Mouse (Mus musculus): Measurements from ENCODE around the gene Olfr2.
"Not testable (repeated sequence)": the region's sequence is repeated elsewhere in the genome, so short reads cannot be mapped to it uniquely, and the experiment has no call there.

Gene Olfr2

GRCm38 (mm10) chr7:107005972-107006371 is at the start of gene Olfr2:
TSS of gene Olfr2 (minus strand) at chr7:107006072.
- DNase-seq (ENCODE audit: low spot score), result no peak

GRCm38 (mm10) chr7:107047578-107047977 is 41.7 kb upstream of the Olfr2 start:
- no peak for DNase-seq (ENCODE audit: low spot score)

DNA sequence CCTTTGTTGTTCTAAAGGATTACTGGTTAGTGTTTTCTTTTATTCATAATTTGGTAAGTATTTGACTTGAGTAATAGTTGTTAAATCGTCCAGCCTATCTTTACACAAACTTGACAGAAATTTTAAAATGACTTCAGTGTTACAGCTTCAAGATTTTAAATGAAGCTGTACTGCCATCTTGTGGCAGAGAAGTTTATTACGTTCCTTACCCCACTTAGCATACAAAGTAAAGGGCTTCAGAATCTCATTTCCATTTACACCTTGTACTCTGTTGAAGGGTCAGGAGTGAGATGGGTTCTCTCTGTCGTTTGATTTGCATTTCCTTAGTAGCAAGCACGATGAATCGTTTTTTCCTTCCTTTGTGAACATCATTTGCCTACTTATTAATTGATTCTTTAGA is 40.0 kb upstream of the Olfr2 start:
- no peak for DNase-seq (ENCODE audit: low spot score)

GRCm38 (mm10) chr7:107044407-107044806 is 38.5 kb upstream of the Olfr2 start:
- no peak for DNase-seq (ENCODE audit: low spot score)

GRCm38 (mm10) chr7:107043136-107043535 is 37.3 kb upstream of the Olfr2 start:
- no peak for DNase-seq (ENCODE audit: low spot score)

- no peak for DNase-seq (ENCODE audit: low spot score)
These were observed 34.2 kb upstream of the Olfr2 start for GRCm38 (mm10) chr7:107039934-107040563.

- DNase-seq (ENCODE audit: low spot score), result no peak
These were observed 25.0 kb upstream of the Olfr2 start, which contains the start of gene Olfr713 for GRCm38 (mm10) chr7:107030874-107031273. TSS of gene Olfr713 (plus strand) at chr7:107031174.

DNA sequence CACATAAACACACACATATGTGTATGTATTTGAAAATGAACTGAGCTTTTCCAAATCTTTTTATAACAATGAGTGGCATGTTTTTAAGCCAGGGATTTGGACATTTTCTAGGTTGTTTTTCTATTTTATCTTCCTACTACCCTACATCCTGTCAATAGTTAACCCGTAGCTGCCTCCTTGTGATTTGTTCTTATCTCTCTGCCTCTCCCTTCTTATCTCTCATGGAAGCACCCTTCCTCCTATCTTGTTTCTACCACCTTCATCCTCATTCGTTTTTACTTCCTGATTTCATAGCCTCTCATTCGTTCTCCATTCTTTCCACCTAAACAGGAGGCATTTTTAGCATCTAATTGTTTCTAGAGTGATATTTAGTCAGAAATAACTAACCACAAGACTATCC is 1.7 kb downstream of the Olfr2 start:
- DNase-seq (ENCODE audit: low spot score), result no peak

DNA sequence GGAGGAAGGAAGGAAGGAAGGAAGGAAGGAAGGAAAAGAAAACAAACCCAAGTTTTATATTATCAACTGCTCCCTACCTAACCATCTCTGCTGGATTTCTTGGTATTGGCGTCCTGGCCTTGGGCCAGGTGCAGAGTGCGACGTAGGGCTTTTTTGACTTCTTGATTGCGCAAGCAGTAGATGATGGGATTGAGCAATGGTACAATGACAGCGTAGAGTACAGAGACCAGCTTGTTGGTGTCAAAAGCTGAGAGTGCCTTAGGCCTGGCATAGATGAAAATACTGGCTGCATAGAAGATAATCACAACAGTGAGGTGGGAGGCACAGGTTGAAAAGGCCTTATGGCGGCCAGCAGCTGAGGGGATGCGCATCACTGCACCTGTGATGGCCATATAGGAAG is 5.1 kb downstream of the Olfr2 start:
- no peak for DNase-seq (ENCODE audit: low spot score)

DNA sequence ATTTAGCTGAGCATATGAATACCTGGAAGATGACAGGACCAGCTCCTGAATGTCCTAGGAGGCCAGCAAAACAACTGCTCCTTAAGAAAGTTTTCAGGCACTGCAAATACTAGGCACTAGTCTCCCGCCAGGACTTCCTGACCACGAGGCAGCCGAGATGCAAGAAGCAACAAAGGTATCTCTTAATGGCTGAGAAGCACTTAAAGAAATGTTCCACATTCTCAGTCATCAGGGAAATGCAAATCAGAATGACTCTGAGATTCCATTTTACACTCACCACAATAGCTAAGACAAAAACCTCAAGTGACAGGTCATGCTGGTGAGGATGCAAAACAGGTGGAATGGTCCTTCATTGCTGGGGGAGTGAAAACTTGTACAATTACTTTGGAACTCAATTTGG is 20.6 kb downstream of the Olfr2 start:
- DNase-seq (ENCODE audit: low spot score), result no peak

DNA sequence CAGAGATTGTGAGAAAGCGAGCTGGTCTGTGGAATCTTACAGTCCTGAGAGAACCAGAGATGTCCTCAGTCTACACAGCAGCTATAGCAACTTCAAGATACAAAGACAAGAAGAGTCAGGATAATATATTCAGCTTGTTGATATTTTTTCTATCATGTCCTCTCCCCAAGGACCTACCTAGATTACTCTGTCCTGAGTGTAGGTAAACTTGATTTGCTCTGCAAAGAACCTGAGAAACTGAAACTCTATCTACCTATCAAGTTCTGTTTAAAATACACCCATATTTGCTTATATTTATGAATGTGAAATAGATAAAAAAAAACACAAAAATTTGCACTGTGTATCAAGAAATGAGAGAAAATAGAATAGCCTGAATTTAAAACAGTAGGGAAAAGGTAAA is 30.5 kb downstream of the Olfr2 start, which contains the start of gene Olfr711:
TSS of gene Olfr711 (minus strand) at position 101 of the 400 bp plus-strand sequence.
- no peak for DNase-seq (ENCODE audit: low spot score)

GRCm38 (mm10) chr7:106967503-106967902 is 38.4 kb downstream of the Olfr2 start:
- DNase-seq (ENCODE audit: low spot score), result not testable (repeated sequence)

- DNase-seq (ENCODE audit: low spot score), result no peak
These were observed 42.0 kb downstream of the Olfr2 start, which contains the start of gene Olfr6 for GRCm38 (mm10) chr7:106963837-106964236. TSS of gene Olfr6 (minus strand) at chr7:106963937.

GRCm38 (mm10) chr7:106948212-106948611 is 57.7 kb downstream of the Olfr2 start, which contains the start of gene Olfr710:
TSS of gene Olfr710 (minus strand) at chr7:106948312.
- no peak for DNase-seq (ENCODE audit: low spot score)

Measured in spleen, adult 12 weeks (tissue).